Mouse (Mus musculus) bone marrow, adult 2 months (tissue): Measurements from ENCODE around the gene Gm3633. TPM values are rescaled to one million over a fixed set of nuclear protein-coding genes. Genes with fewer than 3 reads are reported as not detected.
"Not testable (repeated sequence)": the region's sequence is repeated elsewhere in the genome, so short reads cannot be mapped to it uniquely, and the experiment has no call there.

ENCODE experiments used
- H3K27ac ChIP-seq: fragments of 200-500 bp; 2 replicates; pipeline ENCODE4 v1.5.1; 2012; ENCODE audit warnings: low read depth, mild to moderate bottlenecking, control low read depth, inconsistent platforms, low read length; ENCODE audit not compliant: control insufficient read depth, poor library complexity, insufficient read depth
- H3K4me1 ChIP-seq: fragments of 200-500 bp; 2 replicates; pipeline ENCODE4 v1.6.1; 2011; ENCODE audit warnings: low read length; ENCODE audit not compliant: control insufficient read depth, insufficient read depth
- H3K4me3 ChIP-seq: fragments of 200-500 bp; replicated peaks from 2 replicates; pipeline ENCODE3; 2011; ENCODE audit warnings: mild to moderate bottlenecking, low read depth, low read length, control low read depth; ENCODE audit not compliant: control insufficient read depth
- WGBS: fragments of 180-500 bp; shearing (Covaris S2); methylation state at CpG from one replicate; pipeline ENCODE4 v1.1.7; 2018; 5-methylcytosine and 5-hydroxymethylcytosine counted together
- polyA plus RNA-seq: library from polyadenylated mRNA; stranded (reverse); fragments of >200 nt; gene quantifications from 2 replicates; pipeline ENCODE4 v1.2.4, GENCODE M21; 2011; ENCODE audit warnings: low replicate concordance; ENCODE audit not compliant: missing spikeins, insufficient read depth, insufficient read length

The Gm3633 gene
- polyA plus RNA-seq = not detected in 2 replicates

DNA sequence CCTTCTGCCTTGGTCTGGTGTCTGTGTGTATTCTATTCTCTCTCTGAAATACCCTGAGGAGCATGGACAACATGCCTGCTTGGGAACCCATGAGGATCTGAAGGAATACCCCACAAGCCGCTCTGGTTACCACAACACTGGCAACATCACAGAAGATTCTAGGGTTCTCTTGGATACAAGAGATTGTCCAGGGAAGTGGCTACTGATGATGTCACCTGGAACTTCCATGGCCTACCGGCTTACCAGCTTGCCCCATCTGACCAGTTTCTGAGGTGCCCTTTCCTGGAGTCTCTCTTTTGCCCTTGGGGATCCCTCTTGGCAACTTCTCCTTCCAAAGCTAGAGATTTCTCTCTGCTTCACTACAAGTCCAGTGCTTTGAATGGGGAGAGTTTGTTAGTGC, at the start of gene Gm3633:
Gm3633 (minus strand) TSS at position 101 of the 400 bp plus-strand sequence.
- 67% methylated on average over 1 of the region's 2 CpGs for WGBS
- H3K27ac ChIP-seq, H3K4me1 ChIP-seq, H3K4me3 ChIP-seq: not testable (repeated sequence)

DNA sequence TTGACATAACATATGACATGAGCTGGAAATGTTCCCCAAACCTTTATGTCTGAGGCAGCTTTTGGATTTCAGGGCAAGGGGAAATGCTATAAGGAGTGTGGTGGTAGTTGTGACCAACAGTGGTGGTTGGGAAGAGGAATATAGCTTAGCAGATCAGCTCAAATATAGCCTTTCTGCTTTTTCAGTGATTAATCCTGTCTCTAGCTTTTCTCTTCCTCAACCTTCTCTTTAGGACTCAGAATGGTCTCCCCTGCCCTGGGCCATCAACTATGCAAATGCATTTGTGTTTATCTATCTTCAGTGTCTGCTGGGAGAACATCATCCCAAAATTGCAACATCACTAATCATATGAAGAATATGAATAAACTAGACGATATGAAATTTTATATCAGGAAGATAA, 13.9 kb upstream of the Gm3633 start, which contains the start of gene Gm10378:
Gm10378 (plus strand) TSS at position 301 of the 400 bp plus-strand sequence.
- no CpG with 5 or more reads among the region's 1 CpGs for WGBS
- H3K27ac ChIP-seq, H3K4me1 ChIP-seq, H3K4me3 ChIP-seq: not testable (repeated sequence)

DNA sequence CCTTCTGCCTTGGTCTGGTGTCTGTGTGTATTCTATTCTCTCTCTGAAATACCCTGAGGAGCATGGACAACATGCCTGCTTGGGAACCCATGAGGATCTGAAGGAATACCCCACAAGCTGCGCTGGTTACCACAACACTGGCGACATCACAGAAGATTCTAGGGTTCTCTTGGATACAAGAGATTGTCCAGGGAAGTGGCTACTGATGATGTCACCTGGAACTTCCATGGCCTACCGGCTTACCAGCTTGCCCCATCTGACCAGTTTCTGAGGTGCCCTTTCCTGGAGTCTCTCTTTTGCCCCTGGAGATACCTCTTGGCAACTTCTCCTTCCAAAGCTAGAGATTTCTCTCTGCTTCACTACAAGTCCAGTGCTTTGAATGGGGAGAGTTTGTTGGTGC, 41.9 kb downstream of the Gm3633 start, which contains the start of gene Gm17124:
Gm17124 (minus strand) TSS at position 101 of the 400 bp plus-strand sequence.
- H3K27ac ChIP-seq, H3K4me3 ChIP-seq, H3K4me1 ChIP-seq: not testable (repeated sequence)
- no CpG with 5 or more reads among the region's 3 CpGs for WGBS

Other genes starting within 250 kb of the Gm3633 start
- gene Gm8005, start 202.2 kb downstream of the Gm3633 start, polyA plus RNA-seq = not detected in 2 replicates
- not detected in 2 replicates for gene Gm8011, start 178.0 kb downstream of the Gm3633 start, polyA plus RNA-seq
- not detected in 2 replicates for gene Gm8020, start 139.6 kb downstream of the Gm3633 start, polyA plus RNA-seq
- not detected in 2 replicates for gene Gm8024, start 117.6 kb downstream of the Gm3633 start, polyA plus RNA-seq
- not detected in 2 replicates for gene Gm17124, start 42.0 kb downstream of the Gm3633 start, polyA plus RNA-seq
- gene Gm10378, start 14.0 kb upstream of the Gm3633 start, polyA plus RNA-seq = not detected in 2 replicates
- gene Gm3015, start 126.9 kb upstream of the Gm3633 start, polyA plus RNA-seq = not detected in 2 replicates
- gene Gm10377, start 156.1 kb upstream of the Gm3633 start, polyA plus RNA-seq = not detected in 2 replicates
- not detected in 2 replicates for gene Gm21977, start 211.6 kb upstream of the Gm3633 start, polyA plus RNA-seq